Mouse (Mus musculus) intestine, postnatal 0 days (tissue): ENCODE results near the gene Atf6. TPM values are rescaled to one million over a fixed set of nuclear protein-coding genes. Genes with fewer than 3 reads are reported as not detected.

Source experiments
- ATAC-seq: fragments of 200-750 bp; cut with Nextera tagmentation; 2 replicates; pipeline ENCODE4 v1.8.0; 2017; ENCODE audit warnings: mild to moderate bottlenecking, moderate TSS enrichment, moderate library complexity
- H3K27ac ChIP-seq: fragments of 300-500 bp; sonication (generic); 2 replicates; pipeline ENCODE4 v1.5.1; 2014; ENCODE audit warnings: mild to moderate bottlenecking, low read depth, low read length, moderate library complexity
- H3K27me3 ChIP-seq: fragments of 300-500 bp; sonication (generic); replicated peaks from 2 replicates; pipeline ENCODE4 v1.6.1; 2014; ENCODE audit warnings: low read length, mixed read lengths; ENCODE audit not compliant: control insufficient read depth, insufficient read depth
- H3K36me3 ChIP-seq: fragments of 300-500 bp; sonication (generic); 2 replicates; pipeline ENCODE4 v1.6.1; 2014; ENCODE audit warnings: mild to moderate bottlenecking, moderate library complexity; ENCODE audit not compliant: control insufficient read depth, insufficient read depth
- H3K4me1 ChIP-seq: fragments of 300-500 bp; sonication (generic); replicated peaks from 2 replicates; pipeline ENCODE4 v1.6.1; 2014; ENCODE audit warnings: antibody characterized with exemption, low read length, mixed read lengths; ENCODE audit not compliant: control insufficient read depth, insufficient read depth
- H3K4me2 ChIP-seq: fragments of 300-500 bp; sonication (generic); replicated peaks from 2 replicates; pipeline ENCODE4 v1.6.1; 2014; ENCODE audit warnings: low read depth, mild to moderate bottlenecking, moderate library complexity
- H3K4me3 ChIP-seq: fragments of 300-500 bp; sonication (generic); 2 replicates; pipeline ENCODE4 v1.5.1; 2014; ENCODE audit warnings: low read depth, low read length
- H3K9ac ChIP-seq: fragments of 300-500 bp; sonication (generic); 2 replicates; pipeline ENCODE4 v1.6.1; 2014; ENCODE audit warnings: mild to moderate bottlenecking, low read depth, low read length
- H3K9me3 ChIP-seq: fragments of 300-500 bp; sonication (generic); 2 replicates; pipeline ENCODE4 v1.6.1; 2016; ENCODE audit warnings: mixed run types; ENCODE audit not compliant: control insufficient read depth
- CTCF ChIP-seq: sonication (generic); IDR thresholded peaks from 2 replicates; pipeline ENCODE4 v1.5.1; 2016; ENCODE audit warnings: low read depth, mild to moderate bottlenecking, control low read depth, antibody characterized with exemption, moderate library complexity
- WGBS: fragments of 180-500 bp; shearing (Covaris S2); extraction: QIAGEN DNeasy Blood & Tissue Kit; methylation state at CpG from one replicate; pipeline ENCODE4 v1.1.7; 2014; 5-methylcytosine and 5-hydroxymethylcytosine counted together
- polyA plus RNA-seq: library from polyadenylated mRNA; unstranded; fragments of >200 nt; fragmentation: Nextera tagmentation; extraction: Ambion mirVana; gene quantifications from 2 replicates; pipeline ENCODE4 v1.2.1, GENCODE M21; 2015

The Atf6 gene
- polyA plus RNA-seq, 1 experiment from 2014 or later, result 5.4 TPM

DNA sequence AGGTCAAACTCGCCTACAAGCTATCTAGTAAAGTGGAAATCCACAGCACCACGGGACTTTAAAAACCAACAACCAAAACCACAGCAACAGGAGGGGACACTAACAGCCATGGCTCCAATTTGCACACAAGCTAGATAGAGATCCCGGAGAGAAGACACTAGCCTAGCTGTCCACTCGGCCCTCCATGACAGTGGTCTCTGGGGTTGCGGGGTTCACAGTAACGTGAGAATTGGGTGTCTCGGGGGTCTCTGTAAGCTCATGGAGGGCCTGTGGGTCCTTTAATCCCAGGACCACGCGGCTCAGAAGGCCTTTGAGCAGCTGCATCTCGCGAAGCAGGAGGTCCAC lies 39.5 kb upstream of the Atf6 start:
- Histone ChIP-seq H3K4me1 (no peaks in the 10 kb centered on the region; the same call in 1 of the 2 replicates), H3K36me3 (no peaks in the 10 kb centered on the region), H3K27ac (no peak overlapping the region), H3K4me2 (peak overlapping the region; percentile 71), H3K4me3 (no peak overlapping the region), H3K27me3 (peaks cover 35% of the 10 kb centered on the region), H3K9ac (no peak overlapping the region), H3K9me3 (no peaks in the 10 kb centered on the region)
- no peak for ATAC-seq
- whole genome bisulfite sequencing, result 42% methylated on average over 11 of the region's 11 CpGs
- TF ChIP-seq CTCF, result no peak

DNA sequence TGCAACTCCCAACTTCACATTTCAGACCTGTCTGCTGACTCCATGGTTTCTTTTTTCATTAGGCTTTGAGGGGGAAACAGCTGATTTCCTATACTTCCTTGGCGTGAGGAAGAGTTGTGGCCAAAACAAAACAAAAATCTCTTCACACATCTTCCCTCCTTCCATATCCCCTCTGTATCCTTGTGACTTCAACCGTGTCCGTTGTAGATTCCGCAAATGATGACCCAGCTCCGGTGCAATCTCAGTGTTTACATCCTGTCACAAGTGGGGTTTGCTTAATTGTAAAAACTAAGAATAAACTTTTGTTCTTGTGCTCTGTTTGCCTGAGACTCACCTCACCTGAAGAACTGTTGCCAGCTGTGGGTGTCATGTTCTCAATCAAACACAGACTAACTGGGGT lies 35.9 kb upstream of the Atf6 start:
- no peak overlapping the region for H3K9ac ChIP-seq
- ATAC-seq, result no peak
- peaks cover 20% of the 10 kb centered on the region for H3K27me3 ChIP-seq
- no peak for TF ChIP-seq CTCF
- H3K4me2 ChIP-seq, result no peak overlapping the region
- H3K4me3 ChIP-seq, result no peak overlapping the region
- no peaks in the 10 kb centered on the region for H3K9me3 ChIP-seq
- no peaks in the 10 kb centered on the region for H3K36me3 ChIP-seq
- H3K27ac ChIP-seq, result no peak overlapping the region
- no peaks in the 10 kb centered on the region; the same call in 1 of the 2 replicates for H3K4me1 ChIP-seq
- 40% methylated on average over 5 of the region's 5 CpGs for WGBS

DNA sequence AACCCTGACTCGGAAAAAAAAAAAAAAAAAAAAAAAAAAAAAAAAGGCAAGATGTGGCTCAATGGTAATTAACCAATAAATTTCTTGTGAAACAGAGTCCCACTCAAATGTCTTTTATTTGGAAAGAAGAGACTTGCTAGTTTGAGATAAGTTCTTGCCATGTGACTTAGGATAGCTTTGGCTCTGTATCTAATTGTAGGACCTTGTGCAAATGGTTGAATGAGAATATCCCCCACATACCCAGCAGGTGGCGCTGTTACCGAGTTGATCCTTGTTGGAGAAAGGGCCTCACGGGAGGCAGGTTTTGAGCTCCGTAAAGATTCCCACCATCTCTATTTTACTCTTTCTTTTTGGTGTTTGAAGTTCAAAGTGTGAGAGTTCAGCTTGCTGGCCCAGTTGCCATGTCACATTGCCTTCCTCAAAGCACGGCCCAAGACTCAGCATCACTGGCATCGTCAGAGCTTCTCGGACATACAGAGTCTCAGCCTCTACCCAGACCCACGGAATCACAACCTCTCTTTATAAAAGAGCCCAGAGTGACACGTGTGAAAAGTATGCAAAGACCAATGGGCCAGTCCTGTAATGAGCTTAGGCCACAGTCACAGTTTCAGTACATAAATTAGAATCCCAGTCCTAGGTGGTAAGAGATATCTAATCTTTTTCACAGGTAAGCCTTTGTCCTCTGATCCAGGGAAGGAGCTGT lies 34.1 kb upstream of the Atf6 start:
- TF ChIP-seq CTCF, result peak; percentile 88
- H3K4me2 ChIP-seq, result peak overlapping the region; percentile 59
- no peaks in the 10 kb centered on the region for H3K36me3 ChIP-seq
- ATAC-seq, result peak; percentile 51; the same call in 1 of the 2 replicates
- no peaks in the 10 kb centered on the region for H3K4me1 ChIP-seq
- 36% methylated on average over 10 of the region's 10 CpGs for WGBS
- no peak overlapping the region for H3K27ac ChIP-seq
- peaks cover 2% of the 10 kb centered on the region for H3K27me3 ChIP-seq
- H3K9ac ChIP-seq, result no peak overlapping the region
- H3K4me3 ChIP-seq, result peak overlapping the region; percentile 17; the same call in 1 of the 2 replicates
- H3K9me3 ChIP-seq, result no peaks in the 10 kb centered on the region

DNA sequence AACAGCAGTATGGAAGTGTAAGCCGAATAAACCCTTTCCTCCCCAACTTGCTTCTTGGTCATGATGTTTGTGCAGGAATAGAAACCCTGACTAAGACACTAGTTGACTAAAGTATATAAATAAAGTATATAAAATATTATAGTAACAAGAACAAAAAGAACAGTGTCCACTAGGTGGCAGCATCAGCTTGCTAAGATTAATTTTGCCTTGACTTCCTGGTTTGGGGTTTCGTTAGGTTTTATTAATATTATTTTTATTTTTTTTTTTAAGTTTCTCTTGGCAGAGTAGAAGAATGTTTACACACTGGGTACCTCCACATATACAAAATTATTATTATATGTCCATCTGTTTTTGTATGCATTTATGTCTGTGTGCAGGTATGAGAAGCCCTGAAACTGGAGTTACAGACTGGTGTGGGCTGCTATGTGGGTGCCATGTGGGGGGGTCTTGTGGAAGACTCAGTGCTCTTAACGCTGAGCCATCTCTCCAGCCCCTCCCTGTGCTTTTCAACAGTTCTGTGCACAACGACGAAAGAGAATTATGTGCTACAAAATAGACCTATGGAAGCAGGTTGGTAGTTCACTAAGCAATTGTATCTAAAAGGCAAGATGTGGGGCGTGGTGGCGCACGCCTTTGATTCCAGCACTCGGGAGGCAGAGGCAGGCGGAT lies 33.4 kb upstream of the Atf6 start:
- Histone ChIP-seq H3K4me3 (peak overlapping the region; percentile 17; the same call in 1 of the 2 replicates), H3K4me1 (no peaks in the 10 kb centered on the region), H3K27me3 (no peaks in the 10 kb centered on the region), H3K27ac (no peak overlapping the region), H3K4me2 (peak overlapping the region; percentile 59), H3K9me3 (no peaks in the 10 kb centered on the region), H3K36me3 (no peaks in the 10 kb centered on the region), H3K9ac (no peak overlapping the region)
- WGBS, result 35% methylated on average over 10 of the region's 10 CpGs
- peak; percentile 31; the same call in 1 of the 2 replicates for ATAC-seq
- TF ChIP-seq CTCF, result peak; percentile 68

DNA sequence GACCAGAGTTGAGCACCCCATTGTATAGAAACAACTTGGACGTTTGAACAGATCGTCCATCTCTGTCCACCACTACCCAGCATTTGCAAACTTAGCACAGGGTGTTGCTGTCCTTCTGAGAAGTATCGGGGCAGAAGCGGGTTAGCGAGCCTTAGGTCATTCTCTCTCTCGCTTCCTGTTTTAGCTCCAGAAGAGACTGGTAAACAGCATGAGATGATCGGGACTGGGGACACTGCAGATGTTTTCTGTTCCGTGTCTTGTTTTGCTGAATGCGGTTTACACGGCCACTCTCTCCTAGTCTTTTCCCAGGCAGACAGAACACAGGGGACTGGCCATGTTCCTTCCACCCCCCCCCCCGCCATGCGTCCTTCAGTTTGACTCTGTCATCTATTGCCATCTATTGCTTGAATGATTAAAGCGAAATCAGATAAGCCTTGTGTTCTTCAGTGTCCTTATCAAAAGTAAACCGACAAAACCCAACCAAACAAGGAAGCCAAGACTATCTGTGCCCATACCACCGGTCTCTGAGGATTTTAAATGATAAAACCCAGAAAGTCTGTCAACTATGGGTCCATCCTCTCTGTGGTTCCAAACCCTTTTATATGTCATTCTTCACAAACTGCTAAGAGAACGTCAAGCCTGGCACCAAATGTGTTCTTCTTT lies 31.0 kb upstream of the Atf6 start:
- no peaks in the 10 kb centered on the region for H3K4me1 ChIP-seq
- no peaks in the 10 kb centered on the region for H3K36me3 ChIP-seq
- H3K27ac ChIP-seq, result no peak overlapping the region
- TF ChIP-seq CTCF, result no peak
- ATAC-seq, result no peak
- no peaks in the 10 kb centered on the region for H3K27me3 ChIP-seq
- H3K9me3 ChIP-seq, result no peaks in the 10 kb centered on the region
- H3K4me2 ChIP-seq, result no peak overlapping the region
- no peak overlapping the region for H3K4me3 ChIP-seq
- no peak overlapping the region for H3K9ac ChIP-seq
- 41% methylated on average over 16 of the region's 16 CpGs for WGBS

DNA sequence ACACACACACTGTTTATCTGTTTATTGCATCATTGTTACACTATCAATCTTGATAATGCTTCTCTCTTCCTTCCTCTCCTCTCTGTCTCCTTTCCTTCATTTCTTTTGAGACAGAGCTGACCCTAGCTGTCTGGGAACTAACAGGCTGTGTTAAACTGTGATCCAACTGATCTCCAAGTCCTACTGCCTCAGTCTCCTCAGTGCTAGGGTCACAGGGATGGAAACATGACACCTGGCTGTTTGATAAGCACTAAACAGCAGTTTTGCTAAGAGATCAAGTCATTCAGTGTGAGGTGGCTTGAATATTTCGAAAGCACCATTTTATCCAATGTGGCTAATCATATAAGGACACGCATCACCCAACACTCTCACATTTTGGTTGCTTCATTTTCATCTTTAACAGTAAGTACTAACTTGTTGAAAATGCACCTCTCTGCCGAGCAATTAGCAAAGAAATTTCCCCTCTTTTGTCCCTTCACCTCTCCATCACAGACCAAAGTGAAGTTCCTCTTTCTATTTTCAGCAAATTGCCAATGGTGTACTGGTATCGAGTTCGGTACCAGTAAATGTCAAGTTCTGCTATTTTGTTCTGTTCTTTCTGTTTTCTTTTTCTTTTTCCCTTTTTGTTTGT lies 29.2 kb upstream of the Atf6 start:
- Histone ChIP-seq H3K9ac (no peak overlapping the region), H3K27me3 (no peaks in the 10 kb centered on the region), H3K4me1 (no peaks in the 10 kb centered on the region), H3K9me3 (no peaks in the 10 kb centered on the region), H3K4me3 (no peak overlapping the region), H3K36me3 (no peaks in the 10 kb centered on the region), H3K27ac (no peak overlapping the region), H3K4me2 (no peak overlapping the region)
- no peak for TF ChIP-seq CTCF
- WGBS, result 84% methylated on average over 5 of the region's 5 CpGs
- ATAC-seq, result no peak
